ENCODE assay signal across 12 mouse cellular contexts in the genomic region with DNA sequence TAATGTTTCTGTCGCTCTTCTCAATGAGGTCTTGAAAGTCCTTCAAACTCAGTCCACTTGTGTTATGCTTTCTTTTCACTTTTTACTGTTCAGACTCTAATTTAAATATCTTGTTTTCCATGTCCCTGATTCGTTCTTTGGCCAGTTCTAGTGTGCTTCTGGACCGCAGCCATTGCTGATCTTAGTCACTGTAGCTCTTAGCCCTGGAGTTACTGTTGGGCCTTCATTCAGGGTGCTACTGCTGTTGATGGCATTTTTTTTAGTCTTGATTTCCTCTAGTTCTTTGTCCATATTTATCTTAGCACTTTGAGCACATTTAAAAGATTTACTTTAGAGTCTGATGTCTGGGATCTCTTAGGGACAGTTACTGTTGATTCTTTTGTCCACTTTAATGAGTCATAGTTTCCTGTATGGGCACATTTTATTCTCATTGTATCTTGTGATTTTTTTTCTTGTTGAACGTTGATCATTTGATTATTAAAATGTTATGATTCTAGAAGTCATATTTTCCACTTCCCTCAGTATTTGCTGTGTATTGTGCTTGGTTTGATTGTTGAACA.
DNase-seq lines count a peak whose midpoint lies in the region.
"Had no signal": no experiment of that assay in that cellular context is flagged by ENCODE, and none has a peak within 500 bp of the region (broad histone marks: within the 10 kb centered on the region; RNA-seq: fewer than 3 reads in every experiment).

No protein-coding gene starts in this region.

- peak; percentile 47 for DNase-seq in adrenal gland, adult 2 months
- no peak for DNase-seq in adrenal gland, adult 18-20 months (ENCODE audit: low spot score in 2 of 2)
- peak; percentile 71 for DNase-seq in 3T3-L1 (ENCODE audit: low read depth, low spot score)
- DNase-seq in adrenal gland, postnatal 36 days = peak; percentile 56 to 61
- DNase-seq in lung, adult 18-20 months = peak; percentile 63 to 64
- no peak for DNase-seq in frontal cortex, postnatal 25 days (ENCODE audit: low spot score in 2 of 2)
- DNase-seq in gastrocnemius, postnatal 25 days = no peak
- DNase-seq in thymus, postnatal 0 days (ENCODE audit: low spot score) = no peak
- DNase-seq: cerebellum, adult 11-12 months; kidney, adult 9 months; liver, embryonic 13.5 days; midbrain, embryonic 14.5 days had no signal

Comparison
In these comparisons a context has a peak if more than half of its experiments do, and no peak if none do; other contexts are left out.
1. DNase-seq: peak in adrenal gland, adult 2 months (single experiment), 3T3-L1 (single experiment), adrenal gland, postnatal 36 days (2 of 2) and lung, adult 18-20 months (2 of 2); none in adrenal gland, adult 18-20 months (0 of 2), frontal cortex, postnatal 25 days (0 of 2), gastrocnemius, postnatal 25 days (single experiment) and thymus, postnatal 0 days (single experiment).